Mouse (Mus musculus) thymus, adult 2 months (tissue): ENCODE data around the gene Adamtsl3.

Experiments used
- CTCF ChIP-seq: fragments of 200-500 bp; IDR thresholded peaks from 2 replicates; pipeline ENCODE4 v1.5.1; 2012; ENCODE audit warnings: mild to moderate bottlenecking, control low read depth, low read length, moderate library complexity, borderline replicate concordance; ENCODE audit not compliant: control insufficient read depth, poor library complexity, insufficient read depth; ENCODE audit errors: extremely low read depth
- POLR2A ChIP-seq: fragments of 200-500 bp; IDR thresholded peaks from 2 replicates; pipeline ENCODE4 v1.6.1; 2012; ENCODE audit warnings: mild to moderate bottlenecking, low read length, control low read depth, moderate library complexity; ENCODE audit not compliant: control insufficient read depth, poor library complexity, insufficient read depth; ENCODE audit errors: extremely low read depth

- TF ChIP-seq CTCF (no peak), POLR2A (no peak)
Measured at GRCm38 (mm10) chr7:82370132-82370531, 34.6 kb downstream of the Adamtsl3 start.
